Mouse (Mus musculus) embryo, embryonic 11 days (tissue): ENCODE measurements around the gene Ntm.

Experiments
- DNase-seq: peaks from one replicate; pipeline ENCODE4 v3.0.0-alpha.2; 2015

Ntm gene

GRCm38 (mm10) chr9:29296752-29297151, 666.2 kb downstream of the Ntm start:
- no peak for DNase-seq

GRCm38 (mm10) chr9:29288003-29288704, 674.8 kb downstream of the Ntm start:
- no peak for DNase-seq

- no peak for DNase-seq
Observed at GRCm38 (mm10) chr9:29285144-29285543, 677.8 kb downstream of the Ntm start.

- DNase-seq: no peak
Observed at GRCm38 (mm10) chr9:29272861-29273260, 690.1 kb downstream of the Ntm start.

GRCm38 (mm10) chr9:29269988-29270387, 693.0 kb downstream of the Ntm start:
- no peak for DNase-seq

- DNase-seq: no peak
Observed at GRCm38 (mm10) chr9:29269277-29269646, 693.7 kb downstream of the Ntm start.

- no peak for DNase-seq
Observed at GRCm38 (mm10) chr9:29268583-29269276, 694.2 kb downstream of the Ntm start.

GRCm38 (mm10) chr9:29267663-29268062, 695.3 kb downstream of the Ntm start:
- DNase-seq: peak; percentile 7

- peak; percentile 8 for DNase-seq
Observed at GRCm38 (mm10) chr9:29265177-29265576, 697.8 kb downstream of the Ntm start.

- no peak for DNase-seq
Observed at GRCm38 (mm10) chr9:29262836-29263235, 700.1 kb downstream of the Ntm start.

- DNase-seq: no peak
Observed at GRCm38 (mm10) chr9:29252866-29253265, 710.1 kb downstream of the Ntm start.

- DNase-seq: peak; percentile 3
Observed at GRCm38 (mm10) chr9:29250813-29251212, 712.1 kb downstream of the Ntm start.

GRCm38 (mm10) chr9:29247812-29248211, 715.1 kb downstream of the Ntm start:
- no peak for DNase-seq

GRCm38 (mm10) chr9:29244006-29244405, 718.9 kb downstream of the Ntm start:
- no peak for DNase-seq

GRCm38 (mm10) chr9:29242497-29243422, 720.2 kb downstream of the Ntm start:
- DNase-seq: no peak

- no peak for DNase-seq
Observed at GRCm38 (mm10) chr9:29240797-29241196, 722.1 kb downstream of the Ntm start.

- DNase-seq: no peak
Observed at GRCm38 (mm10) chr9:29238973-29239372, 724.0 kb downstream of the Ntm start.

- DNase-seq: no peak
Observed at GRCm38 (mm10) chr9:29236752-29237151, 726.2 kb downstream of the Ntm start.

GRCm38 (mm10) chr9:29227747-29228146, 735.2 kb downstream of the Ntm start:
- no peak for DNase-seq

- DNase-seq: no peak
Observed at GRCm38 (mm10) chr9:29222915-29223545, 739.9 kb downstream of the Ntm start.

GRCm38 (mm10) chr9:29220941-29221615, 741.9 kb downstream of the Ntm start:
- no peak for DNase-seq

GRCm38 (mm10) chr9:29220493-29220892, 742.4 kb downstream of the Ntm start:
- DNase-seq: peak; percentile 18
